Mouse (Mus musculus): ENCODE results near the gene Gper1. TPM values are rescaled to one million over a fixed set of nuclear protein-coding genes. Genes with fewer than 3 reads are reported as not detected.
A peak's percentile ranks its signal among the peaks of the same experiment; 100 is the strongest.

Gper1 gene
- total and polyA plus RNA-seq, 3 experiments = 0.07 to 0.15 TPM; not detected in 1

GRCm38 (mm10) chr5:139466801-139467200 is 43.9 kb downstream of the Gper1 start:
- DNase-seq (ENCODE audit: low read depth, low spot score) = peak; percentile 64
- peak overlapping the region; percentile 43; the same call in 1 of the 2 replicates for H3K27ac ChIP-seq (ENCODE audit: control insufficient read depth, low read depth, low read length)

DNA sequence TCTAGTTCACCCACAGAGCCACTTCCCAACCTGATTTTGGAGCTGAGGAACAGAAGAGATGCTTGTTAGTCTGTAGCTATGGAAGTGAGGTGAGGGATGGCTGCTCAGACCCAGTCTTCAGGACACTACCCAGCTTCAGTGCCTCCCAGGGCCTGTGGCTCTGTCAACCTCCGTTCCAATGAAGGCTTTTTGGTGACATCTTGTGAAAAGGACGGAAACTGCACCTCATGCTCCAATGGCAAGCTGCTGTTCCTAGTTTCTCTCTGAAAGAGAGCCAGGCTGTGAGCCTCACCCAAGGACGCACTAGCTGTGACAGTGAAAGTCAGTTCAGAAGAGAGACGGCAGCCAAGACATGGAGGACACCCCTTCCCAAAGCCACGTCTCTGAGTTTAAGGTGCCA is 45.0 kb downstream of the Gper1 start:
- TF ChIP-seq RAD21 (IDR thresholded peaks at IDR 0.05; ENCODE audit: low read depth, low read length) (peak; percentile 15; the same call in 1 of the 2 replicates), TBP (IDR thresholded peaks at IDR 0.05; ENCODE audit: low read depth, low read length) (no peak), BHLHE40 (IDR thresholded peaks at IDR 0.05; ENCODE audit: borderline replicate concordance, low read depth, low read length) (no peak), CHD2 (IDR thresholded peaks at IDR 0.05; ENCODE audit: low read length) (no peak), NRF1 (IDR thresholded peaks at IDR 0.05; ENCODE audit: insufficient read depth, low read depth, low read length, poor library complexity, severe bottlenecking) (no peak), CTCF (IDR thresholded peaks at IDR 0.05 in 2 of 3, conservative IDR thresholded peaks at IDR 0.05 in 1 of 3; ENCODE audit: control insufficient read depth in 1 of 3, insufficient read depth in 1 of 3, low read depth in 2 of 3, low read length in 3 of 3, poor library complexity in 1 of 3, severe bottlenecking in 1 of 3) (peak in 1 of 3 experiments; percentile 18; a peak in 1 of 6 replicates), ZKSCAN1 (IDR thresholded peaks at IDR 0.05; ENCODE audit: low read depth, low read length) (no peak), E2F4 (IDR thresholded peaks at IDR 0.05; ENCODE audit: borderline replicate concordance, low read depth, low read length) (no peak), MYB (IDR thresholded peaks at IDR 0.05; ENCODE audit: low read depth, low read length) (no peak), GABPA (IDR thresholded peaks at IDR 0.05; ENCODE audit: low read depth, low read length) (no peak), ZC3H11A (IDR thresholded peaks at IDR 0.05; ENCODE audit: low read depth, low read length) (no peak)
- no peaks in the 10 kb centered on the region for H3K79me2 ChIP-seq (ENCODE audit: control insufficient read depth, insufficient read depth, low read length, poor library complexity)
- H3K27ac ChIP-seq (ENCODE audit: control insufficient read depth, low read depth, low read length) = no peak overlapping the region
- H3K4me3 ChIP-seq (ENCODE audit: control insufficient read depth in 1 of 2, insufficient read depth in 1 of 2, low read depth in 2 of 2, low read length in 2 of 2) = no peak overlapping the region
- peaks cover 13 to 14% of the 10 kb centered on the region in 2 experiments for H3K4me1 ChIP-seq (ENCODE audit: control insufficient read depth in 1 of 2, insufficient read depth in 2 of 2, low read length in 2 of 2)
- peaks cover 2 to 10% of the 10 kb centered on the region in 2 experiments; a peak in 3 of 4 replicates for H3K36me3 ChIP-seq (ENCODE audit: control insufficient read depth in 1 of 2, insufficient read depth in 2 of 2, low read length in 2 of 2)
- no peaks in the 10 kb centered on the region for H3K9me3 ChIP-seq (replicated peaks; ENCODE audit: insufficient read depth, low read length)
- H3K9ac ChIP-seq (ENCODE audit: control insufficient read depth, low read depth, low read length, poor library complexity, severe bottlenecking) = no peak overlapping the region
- H3K27me3 ChIP-seq (ENCODE audit: control insufficient read depth in 1 of 2, insufficient read depth in 2 of 2, low read length in 2 of 2) = no peaks in the 10 kb centered on the region
- DNase-seq (ENCODE audit: low read depth, low spot score) = no peak

More at GRCm38 (mm10) chr5:139466801-139467200, 43.9 kb downstream of the Gper1 start:
- no peak overlapping the region; a peak in 1 of 4 replicates for H3K4me3 ChIP-seq (ENCODE audit: control insufficient read depth in 1 of 2, insufficient read depth in 1 of 2, low read depth in 2 of 2, low read length in 2 of 2)
- H3K4me1 ChIP-seq (ENCODE audit: control insufficient read depth in 1 of 2, insufficient read depth in 2 of 2, low read length in 2 of 2) = peaks cover 13 to 14% of the 10 kb centered on the region in 2 experiments
- no peaks in the 10 kb centered on the region for H3K27me3 ChIP-seq (ENCODE audit: control insufficient read depth in 1 of 2, insufficient read depth in 2 of 2, low read length in 2 of 2)
- H3K9ac ChIP-seq (ENCODE audit: control insufficient read depth, low read depth, low read length, poor library complexity, severe bottlenecking) = no peak overlapping the region
- peaks cover 0 to 10% of the 10 kb centered on the region in 2 experiments; a peak in 2 of 4 replicates for H3K36me3 ChIP-seq (ENCODE audit: control insufficient read depth in 1 of 2, insufficient read depth in 2 of 2, low read length in 2 of 2)
- H3K79me2 ChIP-seq (ENCODE audit: control insufficient read depth, insufficient read depth, low read length, poor library complexity) = no peaks in the 10 kb centered on the region
- H3K9me3 ChIP-seq (replicated peaks; ENCODE audit: insufficient read depth, low read length) = no peaks in the 10 kb centered on the region
- no peak for TF ChIP-seq BHLHE40 (IDR thresholded peaks at IDR 0.05; ENCODE audit: borderline replicate concordance, low read depth, low read length)
- no peak for TF ChIP-seq ZKSCAN1 (IDR thresholded peaks at IDR 0.05; ENCODE audit: low read depth, low read length)
- TF ChIP-seq EP300 (IDR thresholded peaks at IDR 0.05; ENCODE audit: low read depth in 1 of 2, low read length in 2 of 2) = peak in 1 of 2 experiments; percentile 4; a peak in 1 of 4 replicates
- TF ChIP-seq CHD2 (IDR thresholded peaks at IDR 0.05; ENCODE audit: low read length) = no peak
- TF ChIP-seq TAL1 (IDR thresholded peaks at IDR 0.05; ENCODE audit: low read length) = 0 out of 2 replicates have a peak, but pooled peaks have one; percentile 6

DNA sequence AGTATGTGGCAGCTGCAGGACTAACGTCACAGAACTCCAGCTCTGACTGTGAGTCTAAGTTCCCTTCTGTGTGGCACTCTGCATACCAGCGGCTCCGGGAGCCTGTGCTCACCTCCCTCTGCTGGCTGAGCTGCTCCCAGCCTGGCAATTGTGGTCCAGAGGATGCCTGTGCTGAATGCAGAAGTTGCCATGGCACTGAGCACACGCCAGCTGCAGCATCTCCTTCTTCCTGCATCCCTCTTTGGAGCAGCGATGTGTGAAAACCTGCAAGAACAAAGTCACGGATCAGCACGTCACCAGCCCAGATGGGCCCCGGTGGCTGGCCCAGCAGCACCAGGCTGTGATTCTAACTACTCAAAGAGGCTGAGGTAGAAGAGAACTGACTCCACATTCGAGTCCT is 51.8 kb downstream of the Gper1 start:
- Histone ChIP-seq H3K27me3 (ENCODE audit: control insufficient read depth in 1 of 2, insufficient read depth in 2 of 2, low read length in 2 of 2) (no peaks in the 10 kb centered on the region), H3K4me3 (ENCODE audit: control insufficient read depth in 1 of 2, insufficient read depth in 1 of 2, low read depth in 2 of 2, low read length in 2 of 2) (no peak overlapping the region), H3K9me3 (replicated peaks; ENCODE audit: insufficient read depth, low read length) (no peaks in the 10 kb centered on the region), H3K27ac (ENCODE audit: control insufficient read depth, low read depth, low read length) (no peak overlapping the region), H3K36me3 (ENCODE audit: control insufficient read depth in 1 of 2, insufficient read depth in 2 of 2, low read length in 2 of 2) (peaks cover 0 to 7% of the 10 kb centered on the region in 2 experiments; a peak in 2 of 4 replicates), H3K9ac (ENCODE audit: control insufficient read depth, low read depth, low read length, poor library complexity, severe bottlenecking) (no peak overlapping the region), H3K4me1 (ENCODE audit: control insufficient read depth in 1 of 2, insufficient read depth in 2 of 2, low read length in 2 of 2) (no peaks in the 10 kb centered on the region), H3K79me2 (ENCODE audit: control insufficient read depth, insufficient read depth, low read length, poor library complexity) (no peaks in the 10 kb centered on the region)
- DNase-seq (ENCODE audit: low read depth, low spot score) = no peak
- TF ChIP-seq POLR2AphosphoS2 (IDR thresholded peaks at IDR 0.05; ENCODE audit: low read length) (no peak), GATA1 (IDR thresholded peaks at IDR 0.05; ENCODE audit: low read depth, low read length) (no peak), JUND (IDR thresholded peaks at IDR 0.05; ENCODE audit: low read depth, low read length) (no peak), NRF1 (IDR thresholded peaks at IDR 0.05; ENCODE audit: insufficient read depth, low read depth, low read length, poor library complexity, severe bottlenecking) (no peak), CHD2 (IDR thresholded peaks at IDR 0.05; ENCODE audit: low read length) (no peak), ZNF384 (IDR thresholded peaks at IDR 0.05; ENCODE audit: low read depth, low read length) (no peak), POLR2A (IDR thresholded peaks at IDR 0.05; ENCODE audit: control insufficient read depth in 1 of 2, insufficient read depth in 1 of 2, low read depth in 1 of 2, low read length in 2 of 2, poor library complexity in 1 of 2) (no peak), MAFK (IDR thresholded peaks at IDR 0.05; ENCODE audit: borderline replicate concordance, low read depth, low read length) (no peak), GABPA (IDR thresholded peaks at IDR 0.05; ENCODE audit: low read depth, low read length) (no peak), TAL1 (IDR thresholded peaks at IDR 0.05; ENCODE audit: low read length) (no peak), MYB (IDR thresholded peaks at IDR 0.05; ENCODE audit: low read depth, low read length) (no peak), MEF2A (IDR thresholded peaks at IDR 0.05; ENCODE audit: extremely low read depth, insufficient replicate concordance, low read depth, low read length, poor library complexity, severe bottlenecking) (no peak), KAT2A (conservative IDR thresholded peaks at IDR 0.05; ENCODE audit: low read depth, low read length) (no peak), RCOR1 (IDR thresholded peaks at IDR 0.05; ENCODE audit: low read depth, low read length) (no peak), UBTF (IDR thresholded peaks at IDR 0.05; ENCODE audit: borderline replicate concordance, insufficient read depth, low read depth, low read length) (no peak), EP300 (IDR thresholded peaks at IDR 0.05; ENCODE audit: low read depth in 1 of 2, low read length in 2 of 2) (no peak), USF1 (IDR thresholded peaks at IDR 0.05; ENCODE audit: low read depth, low read length) (no peak)
